Mouse (Mus musculus) myocyte (in vitro differentiated cells): ENCODE measurements around the gene Ctcfl. TPM values are rescaled to one million over a fixed set of nuclear protein-coding genes. Genes with fewer than 3 reads are reported as not detected.

Experiments used
- H3K27me3 ChIP-seq: one replicate; pipeline ENCODE4 v1.6.1; 2011; ENCODE audit not compliant: control insufficient read depth, insufficient read depth, insufficient read length
- H3K36me3 ChIP-seq: one replicate; pipeline ENCODE4 v1.6.1; 2011; ENCODE audit not compliant: control insufficient read depth, insufficient read depth
- H3K4me2 ChIP-seq: one replicate; pipeline ENCODE4 v1.6.1; 2011; ENCODE audit warnings: low read depth, control low read depth
- H3K4me3 ChIP-seq: one replicate; pipeline ENCODE4 v1.5.1; 2011; ENCODE audit warnings: mild to moderate bottlenecking, control low read depth, moderate library complexity
- H3K79me2 ChIP-seq: one replicate; pipeline ENCODE4 v1.6.1; 2011; ENCODE audit not compliant: control insufficient read depth, insufficient read depth
- H3ac ChIP-seq: one replicate; pipeline ENCODE4 v1.6.1; 2011; ENCODE audit not compliant: control insufficient read depth, insufficient read length
- CEBPB ChIP-seq: IDR thresholded peaks from 2 replicates; pipeline ENCODE4 v1.6.1; 2011; ENCODE audit warnings: mild to moderate bottlenecking, moderate library complexity; ENCODE audit not compliant: poor library complexity, insufficient read depth, severe bottlenecking
- E2F4 ChIP-seq: IDR thresholded peaks from one replicate; pipeline ENCODE4 v1.6.1; 2011; ENCODE audit warnings: mild to moderate bottlenecking, control low read depth, moderate library complexity; ENCODE audit not compliant: insufficient read depth
- MAX ChIP-seq: IDR thresholded peaks from one replicate; pipeline ENCODE4 v1.6.1; 2011; ENCODE audit warnings: low read depth, mild to moderate bottlenecking, control low read depth
- MYOD1 ChIP-seq, 3 experiments: IDR thresholded peaks; one replicate each; pipeline ENCODE4 v1.6.1; 2011; ENCODE audit warnings: control low read depth in 2 of 3, low read depth in 2 of 3, mild to moderate bottlenecking in 2 of 3, moderate library complexity in 1 of 3; ENCODE audit not compliant: insufficient read length in 2 of 3, control insufficient read depth in 1 of 3
- MYOG ChIP-seq, 3 experiments: IDR thresholded peaks; one replicate each; pipeline ENCODE4 v1.6.1; 2011; ENCODE audit warnings: control low read depth in 2 of 3, low read depth in 2 of 3, mild to moderate bottlenecking in 2 of 3; ENCODE audit not compliant: insufficient read length in 2 of 3, control insufficient read depth in 1 of 3, insufficient read depth in 1 of 3
- POLR2A ChIP-seq: IDR thresholded peaks from one replicate; pipeline ENCODE4 v1.6.1; 2011; ENCODE audit warnings: low read depth, mild to moderate bottlenecking, control low read depth, moderate library complexity; ENCODE audit not compliant: insufficient read length
- POLR2AphosphoS2 ChIP-seq: IDR thresholded peaks from one replicate; pipeline ENCODE4 v1.6.1; 2011; ENCODE audit warnings: low read depth, control low read depth; ENCODE audit not compliant: insufficient read length
- REST ChIP-seq: IDR thresholded peaks from one replicate; pipeline ENCODE4 v1.6.1; 2011; ENCODE audit warnings: mild to moderate bottlenecking, control low read depth, moderate library complexity; ENCODE audit not compliant: insufficient read depth, insufficient read length
- SRF ChIP-seq: IDR thresholded peaks from one replicate; pipeline ENCODE4 v1.6.1; 2011; ENCODE audit warnings: low read depth; ENCODE audit not compliant: control insufficient read depth, insufficient read length
- TCF12 ChIP-seq: IDR thresholded peaks from one replicate; pipeline ENCODE4 v1.6.1; 2011; ENCODE audit warnings: mild to moderate bottlenecking, control low read depth; ENCODE audit not compliant: poor library complexity, insufficient read depth, severe bottlenecking
- TCF3 ChIP-seq: IDR thresholded peaks from one replicate; pipeline ENCODE4 v1.6.1; 2011; ENCODE audit warnings: low read depth, control low read depth; ENCODE audit not compliant: insufficient read length
- USF1 ChIP-seq: IDR thresholded peaks from one replicate; pipeline ENCODE4 v1.6.1; 2011; ENCODE audit warnings: low read depth, mild to moderate bottlenecking, control low read depth, moderate library complexity
- polyA plus RNA-seq: library from polyadenylated mRNA; unstranded; fragments of >200 nt; fragmentation: generic; extraction: Trizol; gene quantifications from one replicate; pipeline ENCODE4 v1.2.1, GENCODE M21; 2012; ENCODE audit warnings: missing spikeins

Gene Ctcfl
- polyA plus RNA-seq, 1 experiment, result not detected

GRCm38 (mm10) chr2:173163380-173163779 lies 44.1 kb upstream of the Ctcfl start:
- Histone ChIP-seq H3K79me2 (no peaks in the 10 kb centered on the region), H3K4me2 (no peak overlapping the region), H3K4me3 (no peak overlapping the region), H3ac (no peak overlapping the region), H3K36me3 (no peaks in the 10 kb centered on the region), H3K27me3 (peaks cover 39% of the 10 kb centered on the region)
- TF ChIP-seq TCF12, result no peak
- no peak for TF ChIP-seq MYOG (IDR thresholded peaks at IDR 0.05; ENCODE audit: control insufficient read depth in 1 of 3, insufficient read depth in 1 of 3, insufficient read length in 2 of 3, low read depth in 2 of 3)
- TF ChIP-seq MAX, result no peak
- no peak for TF ChIP-seq POLR2AphosphoS2
- TF ChIP-seq SRF, result no peak
- no peak for TF ChIP-seq USF1
- TF ChIP-seq E2F4, result no peak

- Histone ChIP-seq H3ac (no peak overlapping the region), H3K36me3 (no peaks in the 10 kb centered on the region), H3K79me2 (no peaks in the 10 kb centered on the region), H3K4me2 (no peak overlapping the region), H3K27me3 (peaks cover 36% of the 10 kb centered on the region), H3K4me3 (no peak overlapping the region)
- TF ChIP-seq CEBPB, result no peak
- TF ChIP-seq MAX, result no peak
- no peak for TF ChIP-seq REST
- no peak for TF ChIP-seq POLR2AphosphoS2
- no peak for TF ChIP-seq MYOG (IDR thresholded peaks at IDR 0.05; ENCODE audit: control insufficient read depth in 1 of 3, insufficient read depth in 1 of 3, insufficient read length in 2 of 3, low read depth in 2 of 3)
- TF ChIP-seq TCF3, result no peak
- no peak for TF ChIP-seq SRF
- no peak for TF ChIP-seq E2F4
- TF ChIP-seq USF1, result no peak
- no peak for TF ChIP-seq MYOD1 (IDR thresholded peaks at IDR 0.05; ENCODE audit: control insufficient read depth in 1 of 3, insufficient read length in 2 of 3, low read depth in 2 of 3)
- TF ChIP-seq POLR2A, result no peak
- TF ChIP-seq TCF12, result no peak
Observed at GRCm38 (mm10) chr2:173159354-173160311, 40.3 kb upstream of the Ctcfl start.

- Histone ChIP-seq H3K4me3 (no peak overlapping the region), H3K4me2 (no peak overlapping the region), H3K79me2 (no peaks in the 10 kb centered on the region), H3K36me3 (no peaks in the 10 kb centered on the region), H3K27me3 (peaks cover 41% of the 10 kb centered on the region), H3ac (no peak overlapping the region)
- TF ChIP-seq CEBPB (no peak), MYOD1 (IDR thresholded peaks at IDR 0.05; ENCODE audit: control insufficient read depth in 1 of 3, insufficient read length in 2 of 3, low read depth in 2 of 3) (no peak), USF1 (no peak), POLR2AphosphoS2 (no peak), MYOG (IDR thresholded peaks at IDR 0.05; ENCODE audit: control insufficient read depth in 1 of 3, insufficient read depth in 1 of 3, insufficient read length in 2 of 3, low read depth in 2 of 3) (no peak), POLR2A (no peak), TCF3 (no peak), MAX (no peak), E2F4 (no peak), REST (no peak), TCF12 (no peak), SRF (no peak)
Observed at GRCm38 (mm10) chr2:173158390-173159055, 39.2 kb upstream of the Ctcfl start.

GRCm38 (mm10) chr2:173157871-173158270 lies 38.5 kb upstream of the Ctcfl start:
- H3K4me2 ChIP-seq, result no peak overlapping the region
- H3ac ChIP-seq, result no peak overlapping the region
- peaks cover 43% of the 10 kb centered on the region for H3K27me3 ChIP-seq
- no peak overlapping the region for H3K4me3 ChIP-seq
- TF ChIP-seq MYOD1 (IDR thresholded peaks at IDR 0.05; ENCODE audit: control insufficient read depth in 1 of 3, insufficient read length in 2 of 3, low read depth in 2 of 3) (peak in 1 of 3 experiments; percentile 13), REST (no peak)
- H3K36me3 ChIP-seq, result no peaks in the 10 kb centered on the region
- no peaks in the 10 kb centered on the region for H3K79me2 ChIP-seq

GRCm38 (mm10) chr2:173157376-173157775 lies 38.1 kb upstream of the Ctcfl start:
- H3K79me2 ChIP-seq, result no peaks in the 10 kb centered on the region
- H3ac ChIP-seq, result no peak overlapping the region
- H3K4me2 ChIP-seq, result no peak overlapping the region
- TF ChIP-seq MYOG (IDR thresholded peaks at IDR 0.05; ENCODE audit: control insufficient read depth in 1 of 3, insufficient read depth in 1 of 3, insufficient read length in 2 of 3, low read depth in 2 of 3) (no peak), CEBPB (no peak), USF1 (no peak), REST (no peak), E2F4 (no peak), MYOD1 (IDR thresholded peaks at IDR 0.05; ENCODE audit: control insufficient read depth in 1 of 3, insufficient read length in 2 of 3, low read depth in 2 of 3) (no peak), POLR2A (no peak), SRF (no peak), POLR2AphosphoS2 (no peak), TCF12 (no peak), TCF3 (no peak), MAX (no peak)
- no peaks in the 10 kb centered on the region for H3K36me3 ChIP-seq
- H3K4me3 ChIP-seq, result no peak overlapping the region
- H3K27me3 ChIP-seq, result peaks cover 45% of the 10 kb centered on the region
